Mouse (Mus musculus): ENCODE results near the gene 2610528J11Rik. TPM values are rescaled to one million over a fixed set of nuclear protein-coding genes. Genes with fewer than 3 reads are reported as not detected.
"Not testable (repeated sequence)": the region's sequence is repeated elsewhere in the genome, so short reads cannot be mapped to it uniquely, and the experiment has no call there.

Gene 2610528J11Rik
- total RNA-seq (2014; fragmentation: Nextera tagmentation), result not detected in 2 replicates
- total RNA-seq (2017), result not detected in 2 replicates

DNA sequence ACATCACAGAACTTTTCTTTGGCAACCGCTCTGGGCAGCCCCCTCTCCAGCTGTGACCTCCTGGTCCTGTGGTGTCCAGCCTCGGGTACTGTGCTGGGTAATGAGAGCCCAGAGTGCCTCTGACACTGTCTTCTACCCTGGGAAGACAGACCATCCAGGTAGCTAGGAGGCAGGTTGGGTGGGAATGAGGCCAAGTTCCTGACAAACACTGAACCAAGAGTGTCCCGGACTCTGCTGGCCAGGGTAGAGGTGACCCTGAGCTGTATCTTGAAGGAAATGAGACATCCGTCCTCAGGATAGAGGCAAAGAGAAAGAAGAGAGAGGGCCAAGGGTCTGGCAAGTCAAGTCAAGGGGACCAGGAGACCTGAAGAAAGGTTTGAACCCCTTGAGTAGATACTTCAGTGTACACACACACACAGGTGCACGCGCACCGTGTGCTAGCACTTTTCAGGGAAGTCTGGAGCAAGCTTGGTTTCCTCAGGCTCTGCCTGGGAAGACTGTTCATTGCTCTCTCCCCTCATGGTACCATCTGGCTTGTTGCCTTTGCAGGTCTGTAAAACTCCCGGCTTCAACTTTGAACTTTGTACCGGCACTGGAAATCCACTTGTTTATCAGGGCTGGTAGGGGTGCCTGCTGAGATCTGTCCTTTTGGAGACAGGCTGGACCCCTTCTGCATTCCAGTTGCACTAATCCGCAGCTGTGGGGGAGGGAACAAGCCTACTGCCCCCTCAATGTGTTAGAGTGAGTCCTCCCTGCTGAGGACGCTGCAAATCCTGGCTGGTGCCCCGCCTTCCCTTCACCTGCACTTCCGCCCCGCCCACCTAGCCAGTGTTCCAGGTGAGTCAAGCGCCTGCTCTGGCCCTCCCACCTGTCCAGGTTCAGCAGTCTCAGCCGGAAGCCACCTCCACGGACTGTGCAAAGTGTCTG lies at the start of gene 2610528J11Rik:
Gene 2610528J11Rik (plus strand): TSS at position 592 of the 927 bp plus-strand sequence.
- ATAC-seq (replicated peaks; ENCODE audit: low FRiP score, low TSS enrichment, poor library complexity, severe bottlenecking), result no peak

DNA sequence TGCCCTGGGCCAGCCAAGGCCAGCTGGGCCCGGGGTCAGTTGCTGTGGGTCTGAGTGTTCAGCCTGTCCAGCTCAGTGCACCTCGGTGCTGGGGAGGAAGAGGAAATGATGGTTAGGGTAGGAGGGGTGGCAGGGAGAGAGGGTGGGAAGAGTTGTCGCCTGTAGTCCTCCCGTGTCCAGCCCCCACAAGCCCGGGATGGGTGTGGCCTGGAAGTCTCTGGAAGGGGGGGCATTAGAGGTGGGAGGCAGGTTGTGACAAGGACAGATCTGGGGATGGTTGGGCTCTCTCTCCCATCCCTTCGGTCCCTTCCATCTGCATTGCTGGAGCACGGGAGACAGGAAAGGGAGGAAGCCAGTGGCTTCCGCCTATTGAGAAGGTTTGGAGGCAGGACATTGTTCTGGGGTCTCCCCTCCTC lies 37.1 kb upstream of the 2610528J11Rik start, which contains the start of gene Tie1:
Gene Tie1 (minus strand): TSS at position 345 of the 416 bp plus-strand sequence.
- ATAC-seq (replicated peaks; ENCODE audit: low FRiP score, low TSS enrichment, poor library complexity, severe bottlenecking), result no peak

GRCm38 (mm10) chr4:118490461-118490860 lies 36.3 kb upstream of the 2610528J11Rik start:
- no peak for ATAC-seq (replicated peaks; ENCODE audit: low FRiP score, low TSS enrichment, poor library complexity, severe bottlenecking)

GRCm38 (mm10) chr4:118500171-118500724 lies 26.6 kb upstream of the 2610528J11Rik start:
- ATAC-seq (replicated peaks; ENCODE audit: low FRiP score, low TSS enrichment, poor library complexity, severe bottlenecking), result no peak

DNA sequence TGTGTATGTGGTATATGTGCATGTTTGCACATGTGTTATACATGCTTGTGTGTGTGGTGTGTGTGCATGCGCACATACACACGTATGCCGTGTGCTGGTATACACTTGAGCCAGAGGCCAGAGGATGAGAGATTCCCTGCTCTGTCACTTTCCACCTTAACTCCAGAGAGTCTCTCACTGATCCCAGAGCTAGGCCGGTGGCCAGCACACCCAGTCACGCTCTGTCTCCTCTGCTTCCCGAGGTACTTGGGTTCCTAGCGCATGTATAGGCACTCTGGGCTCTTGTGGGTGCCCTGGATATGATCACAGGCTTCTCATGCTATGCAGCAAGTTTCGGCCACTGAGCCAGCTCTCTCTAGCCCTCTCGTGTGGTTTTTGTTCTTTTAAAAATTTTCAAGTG lies 26.0 kb upstream of the 2610528J11Rik start:
- ATAC-seq (replicated peaks; ENCODE audit: low FRiP score, low TSS enrichment, poor library complexity, severe bottlenecking), result no peak

GRCm38 (mm10) chr4:118505551-118505950 lies 21.2 kb upstream of the 2610528J11Rik start:
- no peak for ATAC-seq (replicated peaks; ENCODE audit: low FRiP score, low TSS enrichment, poor library complexity, severe bottlenecking)

DNA sequence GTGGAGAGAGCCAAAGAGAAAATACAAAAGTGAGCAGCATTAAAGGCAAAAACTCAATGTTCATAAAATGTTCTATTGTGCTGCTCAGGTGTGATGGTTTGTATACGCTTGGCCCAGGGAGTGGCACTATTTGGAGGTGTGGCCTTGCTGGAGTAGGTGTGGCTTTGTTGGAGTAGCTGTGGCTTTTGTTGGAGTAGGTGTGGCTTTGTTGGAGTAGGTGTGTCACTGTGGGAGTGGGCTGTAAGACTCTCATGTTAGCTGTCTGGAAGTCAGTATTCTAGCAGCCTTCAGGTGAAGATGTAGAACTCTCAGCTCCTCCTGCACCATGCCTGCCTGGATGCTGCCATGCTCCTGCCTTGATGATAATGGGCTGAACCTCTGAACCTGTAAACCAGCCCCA lies 19.6 kb upstream of the 2610528J11Rik start:
- not testable (repeated sequence) for ATAC-seq (replicated peaks; ENCODE audit: low FRiP score, low TSS enrichment, poor library complexity, severe bottlenecking)

DNA sequence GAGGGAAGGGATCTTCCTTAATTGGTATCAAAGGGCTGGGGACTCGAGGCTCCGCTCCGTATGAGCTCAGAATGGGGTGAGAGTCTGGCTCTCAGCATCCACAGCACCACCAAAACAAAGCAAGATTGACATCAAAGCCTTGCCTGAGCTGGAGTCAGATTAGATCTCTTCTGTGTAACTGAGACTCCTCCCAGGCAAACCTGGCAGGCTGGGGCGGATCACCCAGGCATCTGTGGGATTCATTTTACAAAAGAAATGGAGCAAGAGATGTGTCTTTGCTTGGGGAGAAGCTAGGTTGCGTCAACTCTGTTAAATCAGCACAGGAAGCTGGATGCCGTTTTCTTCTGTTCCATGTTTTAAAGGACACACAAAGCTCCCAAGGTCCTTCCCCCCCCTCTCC lies 17.7 kb upstream of the 2610528J11Rik start:
- ATAC-seq (replicated peaks; ENCODE audit: low FRiP score, low TSS enrichment, poor library complexity, severe bottlenecking), result no peak

DNA sequence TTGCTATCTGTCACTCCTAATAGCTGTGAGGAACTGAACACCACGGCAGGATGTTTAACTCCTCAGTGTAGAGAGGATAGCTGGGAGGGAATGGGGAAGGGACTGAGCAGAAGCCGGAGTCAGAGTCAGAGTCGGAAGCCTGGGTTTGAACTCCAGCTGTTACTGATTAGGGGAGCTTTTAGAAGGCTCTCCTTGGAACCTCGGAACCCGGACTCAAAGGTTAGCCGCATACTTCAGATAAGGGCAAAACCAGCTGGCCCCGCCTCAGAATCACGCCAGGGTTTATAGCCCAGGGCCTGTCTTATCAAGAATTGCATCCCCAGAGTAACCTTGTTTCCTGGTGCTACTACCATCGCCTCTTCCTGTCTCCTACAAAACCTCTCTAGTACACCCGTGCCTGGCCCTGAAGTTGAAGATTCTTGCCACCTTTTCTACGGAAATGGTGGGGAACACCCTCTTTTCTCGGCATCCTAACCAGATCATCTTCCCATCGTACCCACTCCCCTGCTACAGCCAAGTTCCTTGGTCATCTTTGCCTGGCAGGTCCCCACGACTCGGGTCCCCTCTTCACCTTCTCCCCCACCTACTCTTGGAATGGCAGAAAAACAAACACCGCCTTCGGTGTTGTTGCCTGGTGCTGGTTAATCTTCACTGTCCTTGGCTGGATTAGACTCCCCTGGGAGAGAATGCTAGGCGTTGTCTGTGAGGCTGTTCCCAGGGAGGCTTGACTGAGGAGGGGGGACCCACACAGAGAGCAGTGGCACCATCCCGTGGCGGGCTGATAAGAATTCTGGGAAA lies 9.9 kb upstream of the 2610528J11Rik start:
- peak; percentile 57; the same call in 1 of the 2 replicates for ATAC-seq (replicated peaks; ENCODE audit: low FRiP score, low TSS enrichment, poor library complexity, severe bottlenecking)

GRCm38 (mm10) chr4:118517497-118518146 lies 9.2 kb upstream of the 2610528J11Rik start:
- no peak for ATAC-seq (replicated peaks; ENCODE audit: low FRiP score, low TSS enrichment, poor library complexity, severe bottlenecking)

GRCm38 (mm10) chr4:118518208-118518607 lies 8.6 kb upstream of the 2610528J11Rik start:
- no peak for ATAC-seq (replicated peaks; ENCODE audit: low FRiP score, low TSS enrichment, poor library complexity, severe bottlenecking)

GRCm38 (mm10) chr4:118522248-118522647 lies 4.6 kb upstream of the 2610528J11Rik start:
- no peak for ATAC-seq (replicated peaks; ENCODE audit: low FRiP score, low TSS enrichment, poor library complexity, severe bottlenecking)

- ATAC-seq (replicated peaks; ENCODE audit: low FRiP score, low TSS enrichment, poor library complexity, severe bottlenecking), result no peak
These were observed 2.8 kb upstream of the 2610528J11Rik start for GRCm38 (mm10) chr4:118523976-118524375.

- ATAC-seq (replicated peaks; ENCODE audit: low FRiP score, low TSS enrichment, poor library complexity, severe bottlenecking), result no peak
These were observed 1.0 kb upstream of the 2610528J11Rik start for GRCm38 (mm10) chr4:118525779-118526178.

DNA sequence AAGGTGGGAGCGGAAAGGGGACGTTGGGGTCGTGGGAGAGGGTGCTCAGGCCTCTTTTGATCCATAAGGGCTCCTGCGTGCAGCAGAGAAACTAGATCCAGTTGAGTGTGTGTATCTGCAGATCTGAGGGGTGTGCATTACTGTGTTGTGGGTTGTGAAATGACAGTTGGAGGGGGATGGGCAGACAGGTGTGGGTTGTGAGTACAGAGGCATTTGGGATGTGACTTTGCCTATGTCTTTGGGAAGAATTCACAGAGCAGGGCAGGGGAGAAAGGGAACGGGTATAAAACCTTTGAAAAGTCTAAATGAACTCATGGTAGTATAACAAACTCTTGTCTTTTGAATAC lies 509 bp downstream of the 2610528J11Rik start:
- ATAC-seq (replicated peaks; ENCODE audit: low FRiP score, low TSS enrichment, poor library complexity, severe bottlenecking), result no peak

DNA sequence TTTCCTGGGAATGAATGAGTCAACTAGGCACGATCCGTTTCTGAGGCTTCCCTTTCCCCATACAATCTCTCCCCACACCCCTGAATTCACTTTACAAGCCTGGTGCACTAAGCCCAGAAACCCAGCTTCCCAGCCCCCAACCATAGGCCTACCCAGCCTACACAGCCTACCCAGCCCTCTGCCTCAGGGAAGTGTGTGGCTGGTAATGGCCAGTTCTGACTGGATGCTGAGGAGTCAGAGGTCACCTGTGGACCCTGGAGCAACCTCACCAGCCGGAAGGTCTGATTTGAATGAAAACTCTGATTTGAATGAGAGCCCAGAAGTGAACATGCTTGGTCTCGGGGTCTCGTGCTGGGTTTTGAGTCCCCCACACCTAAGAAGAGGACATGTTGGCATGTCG lies 921 bp downstream of the 2610528J11Rik start:
- ATAC-seq (replicated peaks; ENCODE audit: low FRiP score, low TSS enrichment, poor library complexity, severe bottlenecking), result no peak

- no peak for ATAC-seq (replicated peaks; ENCODE audit: low FRiP score, low TSS enrichment, poor library complexity, severe bottlenecking)
These were observed 5.9 kb downstream of the 2610528J11Rik start for GRCm38 (mm10) chr4:118532663-118533062.

GRCm38 (mm10) chr4:118533156-118533555 lies 6.4 kb downstream of the 2610528J11Rik start:
- ATAC-seq (replicated peaks; ENCODE audit: low FRiP score, low TSS enrichment, poor library complexity, severe bottlenecking), result no peak

- ATAC-seq (replicated peaks; ENCODE audit: low FRiP score, low TSS enrichment, poor library complexity, severe bottlenecking), result no peak
These were observed 6.8 kb downstream of the 2610528J11Rik start for GRCm38 (mm10) chr4:118533605-118534004.

All from megakaryocyte-erythroid progenitor cell, adult 5-6 weeks (primary cell).